Mouse (Mus musculus): ENCODE results near the gene Blvra. TPM values are rescaled to one million over a fixed set of nuclear protein-coding genes. Genes with fewer than 3 reads are reported as not detected.
"Not testable (repeated sequence)": the region's sequence is repeated elsewhere in the genome, so short reads cannot be mapped to it uniquely, and the experiment has no call there.

The Blvra gene
- polyA plus RNA-seq, 1 experiment from 2014 or later, result 33.0 TPM

DNA sequence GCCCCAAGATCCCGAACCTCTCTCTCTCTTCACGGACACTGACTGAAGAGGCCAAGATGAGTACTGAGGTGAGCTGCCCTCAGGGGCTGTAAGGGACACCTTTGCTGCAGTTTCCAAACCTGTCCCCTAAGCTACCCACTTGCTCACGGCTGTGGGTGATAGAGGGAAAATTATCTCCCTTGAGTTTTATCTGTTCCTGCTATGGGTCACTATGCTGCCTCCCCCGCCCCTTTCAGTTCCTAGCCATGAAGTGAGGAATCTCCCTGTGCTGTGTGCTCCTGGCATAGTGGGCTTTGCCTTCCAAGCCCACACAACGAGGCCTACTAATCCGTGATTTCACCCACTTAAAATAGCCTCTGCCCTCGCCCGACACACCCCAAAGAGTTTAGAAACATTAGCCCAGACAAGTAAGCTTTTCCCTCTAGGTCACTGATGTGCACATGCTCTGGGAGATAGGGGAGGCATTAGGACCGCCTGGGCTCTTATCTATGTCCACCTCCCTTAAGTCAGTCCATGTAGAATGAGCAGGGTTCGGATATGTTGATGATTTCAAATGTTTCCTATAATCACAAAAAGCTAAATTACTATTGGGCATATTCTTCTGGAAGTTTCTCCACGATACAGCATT, 10.2 kb downstream of the Blvra start:
- Histone ChIP-seq H3K4me1 (replicated peaks) (no peaks in the 10 kb centered on the region), H3K27me3 (no peaks in the 10 kb centered on the region), H3K4me3 (no peak overlapping the region), H3K4me2 (no peak overlapping the region), H3K9ac (no peak overlapping the region), H3K9me3 (no peaks in the 10 kb centered on the region), H3K27ac (replicated peaks) (no peak overlapping the region), H3K36me3 (peaks cover 5% of the 10 kb centered on the region; the same call in 1 of the 2 replicates)
- 92% methylated on average over 11 of the region's 11 CpGs for WGBS
- no peak for ATAC-seq (ENCODE audit: low FRiP score, low read depth)

DNA sequence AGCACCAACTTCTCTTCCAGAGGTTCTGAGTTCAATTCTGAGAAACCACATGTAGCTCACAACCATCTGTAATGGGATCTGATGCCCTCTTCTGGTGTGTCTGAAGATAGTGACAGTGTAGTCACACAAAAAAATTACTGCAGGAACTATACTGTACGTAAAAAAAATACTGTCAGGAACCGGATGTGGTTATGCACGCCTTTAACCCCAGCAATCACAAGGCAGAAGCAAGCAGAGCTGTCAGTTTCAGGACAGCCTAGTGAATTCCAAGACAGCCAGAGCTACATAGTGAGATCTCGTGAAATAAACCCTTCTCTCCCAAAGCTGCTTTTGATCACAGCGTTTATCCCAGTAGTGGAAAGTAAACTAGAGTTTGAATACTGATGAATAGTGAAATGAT, 15.8 kb downstream of the Blvra start:
- Histone ChIP-seq H3K4me1 (replicated peaks) (no peaks in the 10 kb centered on the region), H3K4me2 (no peak overlapping the region), H3K9me3 (no peaks in the 10 kb centered on the region), H3K36me3 (no peaks in the 10 kb centered on the region), H3K27ac (replicated peaks) (no peak overlapping the region), H3K4me3 (no peak overlapping the region), H3K9ac (no peak overlapping the region), H3K27me3 (no peaks in the 10 kb centered on the region)
- WGBS, result 93% methylated on average over 5 of the region's 5 CpGs
- ATAC-seq (ENCODE audit: low FRiP score, low read depth), result no peak

DNA sequence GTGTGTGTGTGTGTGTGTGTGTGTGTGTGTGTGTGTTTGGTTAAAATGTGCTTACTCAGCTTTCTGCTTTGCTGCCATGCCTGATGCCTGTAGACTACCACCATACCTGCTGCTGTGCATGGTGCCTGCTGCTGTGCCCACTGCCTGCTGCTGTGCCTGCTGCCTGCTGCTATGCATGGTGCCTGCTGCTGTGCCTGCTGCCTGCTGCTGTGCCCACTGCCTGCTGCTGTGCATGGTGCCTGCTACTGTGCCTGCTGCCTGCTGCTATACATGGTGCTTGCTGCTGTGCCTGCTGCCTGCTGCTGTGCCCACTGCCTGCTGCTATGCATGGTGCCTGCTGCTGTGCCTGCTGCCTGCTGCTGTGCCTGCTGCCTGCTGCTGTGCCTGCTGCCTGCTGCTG, 19.7 kb downstream of the Blvra start:
- H3K4me1 ChIP-seq (replicated peaks); H3K36me3 ChIP-seq; H3K4me2 ChIP-seq; H3K9ac ChIP-seq; ATAC-seq (ENCODE audit: low FRiP score, low read depth); H3K4me3 ChIP-seq; H3K9me3 ChIP-seq; H3K27me3 ChIP-seq; H3K27ac ChIP-seq (replicated peaks): not testable (repeated sequence)

DNA sequence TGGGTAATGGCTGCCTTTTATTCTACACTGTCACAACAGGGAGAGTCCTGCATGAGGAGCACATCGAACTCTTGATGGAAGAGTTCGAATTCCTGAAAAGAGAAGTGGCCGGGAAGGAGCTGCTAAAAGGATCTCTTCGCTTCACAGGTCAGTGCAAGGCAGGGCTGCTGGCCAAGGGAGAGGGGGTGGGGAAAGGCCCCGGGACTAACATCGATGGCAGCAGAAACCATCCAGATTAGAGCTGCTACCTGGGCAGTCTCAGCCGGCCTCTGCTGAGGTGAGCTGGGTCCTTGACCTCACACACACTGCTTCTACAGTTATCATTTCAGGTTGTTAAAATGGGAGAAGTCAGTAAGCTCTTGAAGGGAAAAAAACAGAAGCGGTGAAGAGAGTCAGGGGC, 21.5 kb downstream of the Blvra start:
- no peak for ATAC-seq (ENCODE audit: low FRiP score, low read depth)
- H3K4me1 ChIP-seq (replicated peaks), result no peaks in the 10 kb centered on the region
- no peaks in the 10 kb centered on the region for H3K36me3 ChIP-seq
- no peak overlapping the region for H3K27ac ChIP-seq (replicated peaks)
- H3K4me3 ChIP-seq, result no peak overlapping the region
- no peaks in the 10 kb centered on the region for H3K27me3 ChIP-seq
- WGBS, result 73% methylated on average over 8 of the region's 8 CpGs
- H3K9ac ChIP-seq, result no peak overlapping the region
- H3K4me2 ChIP-seq, result no peak overlapping the region
- H3K9me3 ChIP-seq, result no peaks in the 10 kb centered on the region

DNA sequence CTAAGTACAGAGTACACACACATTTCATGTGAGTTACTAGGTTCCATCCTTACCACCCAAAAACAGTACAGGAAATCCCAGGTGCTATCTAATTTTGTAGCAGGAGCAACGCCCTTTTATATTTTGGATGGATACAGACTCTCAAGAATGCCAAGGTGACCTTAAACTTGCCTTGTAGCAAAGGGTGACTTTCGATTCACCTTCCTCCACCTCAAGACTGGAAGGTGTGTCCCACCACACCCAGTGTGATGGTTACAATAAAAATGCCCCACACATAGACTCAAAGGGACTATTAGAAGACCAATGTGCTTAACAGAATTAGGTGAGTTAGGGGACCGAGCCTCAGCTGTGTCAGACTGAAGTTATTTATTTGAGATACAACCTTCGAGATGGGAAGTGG, 38.5 kb downstream of the Blvra start:
- no peaks in the 10 kb centered on the region; the same call in 1 of the 2 replicates for H3K36me3 ChIP-seq
- over 99% methylated on average over 4 of the region's 4 CpGs for WGBS
- no peak for ATAC-seq (ENCODE audit: low FRiP score, low read depth)
- H3K4me2 ChIP-seq, result no peak overlapping the region
- no peak overlapping the region for H3K4me3 ChIP-seq
- H3K4me1 ChIP-seq (replicated peaks), result no peaks in the 10 kb centered on the region
- H3K27me3 ChIP-seq, result no peaks in the 10 kb centered on the region
- no peaks in the 10 kb centered on the region for H3K9me3 ChIP-seq
- no peak overlapping the region for H3K9ac ChIP-seq
- no peak overlapping the region for H3K27ac ChIP-seq (replicated peaks)

DNA sequence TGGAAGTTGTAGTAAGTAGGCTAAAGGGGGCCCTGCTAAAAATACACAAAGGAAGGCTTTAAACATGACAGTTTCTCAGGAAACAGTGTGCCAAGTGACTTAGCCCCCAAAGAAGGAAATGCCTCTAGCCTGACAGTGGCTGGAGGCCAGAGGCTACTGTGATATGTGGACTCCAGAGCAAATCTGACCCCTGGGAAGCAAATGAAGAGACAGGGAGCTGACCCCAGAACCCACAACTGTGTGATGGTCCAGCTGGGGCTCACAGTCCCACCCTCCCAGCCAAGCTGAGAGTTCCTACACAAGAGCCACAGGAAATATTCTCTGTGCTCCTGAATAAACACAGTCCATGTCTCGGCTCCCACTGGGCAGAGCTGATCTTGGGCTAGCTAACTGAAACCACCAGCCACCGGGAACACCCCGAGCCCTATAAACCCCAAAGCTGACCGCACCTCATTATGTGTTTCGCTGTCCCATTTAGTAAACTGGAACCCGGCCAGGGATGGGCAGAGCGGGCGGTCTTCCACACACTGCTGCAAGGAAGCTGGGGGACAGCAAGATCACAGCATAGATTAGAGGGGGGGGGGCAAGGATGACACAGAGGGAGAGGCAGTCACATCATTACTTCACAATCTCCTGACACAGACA, 51.2 kb downstream of the Blvra start:
- no peak overlapping the region; the same call in 1 of the 2 replicates for H3K27ac ChIP-seq (replicated peaks)
- no peak overlapping the region for H3K4me2 ChIP-seq
- no peaks in the 10 kb centered on the region for H3K4me1 ChIP-seq (replicated peaks)
- WGBS, result 78% methylated on average over 8 of the region's 8 CpGs
- H3K9ac ChIP-seq, result no peak overlapping the region
- no peaks in the 10 kb centered on the region for H3K9me3 ChIP-seq
- ATAC-seq (ENCODE audit: low FRiP score, low read depth), result no peak
- H3K27me3 ChIP-seq, result no peaks in the 10 kb centered on the region
- H3K4me3 ChIP-seq, result no peak overlapping the region
- peaks cover 5% of the 10 kb centered on the region; the same call in 1 of the 2 replicates for H3K36me3 ChIP-seq

DNA sequence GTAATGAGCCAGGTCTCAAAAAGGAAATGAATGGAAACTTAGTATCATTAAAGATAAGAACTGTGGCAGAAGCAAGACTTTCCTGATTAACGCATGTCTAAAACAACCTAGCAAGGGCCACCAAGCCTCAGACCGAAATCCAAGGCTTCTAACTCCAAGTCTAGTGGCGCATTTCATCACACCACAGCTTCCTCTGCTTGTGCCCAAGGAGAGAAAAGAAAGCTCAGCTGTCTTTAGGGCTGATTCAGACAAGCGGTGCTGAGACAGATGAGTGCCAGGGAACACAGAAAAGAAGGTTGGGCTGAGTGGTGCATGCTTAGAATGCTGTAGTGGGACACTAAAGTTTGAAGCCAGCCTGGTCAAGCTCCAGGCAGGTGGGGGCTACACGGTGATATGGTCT, 58.5 kb downstream of the Blvra start:
- no peak overlapping the region for H3K27ac ChIP-seq (replicated peaks)
- no peaks in the 10 kb centered on the region for H3K27me3 ChIP-seq
- H3K36me3 ChIP-seq, result peaks cover 5% of the 10 kb centered on the region; the same call in 1 of the 2 replicates
- H3K4me3 ChIP-seq, result no peak overlapping the region
- no peak for ATAC-seq (ENCODE audit: low FRiP score, low read depth)
- no peak overlapping the region for H3K4me2 ChIP-seq
- H3K9ac ChIP-seq, result no peak overlapping the region
- WGBS, result 88% methylated on average over 5 of the region's 5 CpGs
- H3K4me1 ChIP-seq (replicated peaks), result peaks cover 13% of the 10 kb centered on the region
- H3K9me3 ChIP-seq, result no peaks in the 10 kb centered on the region

DNA sequence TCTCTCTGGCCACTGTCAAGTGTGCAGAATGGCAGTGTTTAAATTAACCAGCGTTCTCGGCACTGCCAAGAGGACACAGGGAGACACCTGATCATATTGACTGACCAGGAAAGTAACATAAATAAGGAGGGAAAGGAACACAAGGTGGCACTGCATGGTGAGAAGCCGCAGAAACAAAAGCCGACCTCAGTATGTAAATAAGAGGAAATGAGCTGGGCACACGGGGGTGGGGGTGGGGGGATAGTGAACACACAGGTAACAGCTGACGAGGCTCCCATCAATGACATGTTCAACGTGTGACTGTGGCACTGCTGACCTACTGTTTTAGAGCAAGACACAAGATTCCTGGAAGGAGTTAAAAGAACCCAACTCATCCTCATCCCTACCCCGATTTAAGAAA, 60.9 kb downstream of the Blvra start:
- H3K9me3 ChIP-seq, result no peaks in the 10 kb centered on the region
- 82% methylated on average over 8 of the region's 8 CpGs for WGBS
- no peaks in the 10 kb centered on the region for H3K36me3 ChIP-seq
- H3K27ac ChIP-seq (replicated peaks), result no peak overlapping the region
- ATAC-seq (ENCODE audit: low FRiP score, low read depth), result no peak
- no peak overlapping the region for H3K9ac ChIP-seq
- peaks cover 21% of the 10 kb centered on the region for H3K4me1 ChIP-seq (replicated peaks)
- no peaks in the 10 kb centered on the region for H3K27me3 ChIP-seq
- H3K4me3 ChIP-seq, result no peak overlapping the region
- H3K4me2 ChIP-seq, result no peak overlapping the region

DNA sequence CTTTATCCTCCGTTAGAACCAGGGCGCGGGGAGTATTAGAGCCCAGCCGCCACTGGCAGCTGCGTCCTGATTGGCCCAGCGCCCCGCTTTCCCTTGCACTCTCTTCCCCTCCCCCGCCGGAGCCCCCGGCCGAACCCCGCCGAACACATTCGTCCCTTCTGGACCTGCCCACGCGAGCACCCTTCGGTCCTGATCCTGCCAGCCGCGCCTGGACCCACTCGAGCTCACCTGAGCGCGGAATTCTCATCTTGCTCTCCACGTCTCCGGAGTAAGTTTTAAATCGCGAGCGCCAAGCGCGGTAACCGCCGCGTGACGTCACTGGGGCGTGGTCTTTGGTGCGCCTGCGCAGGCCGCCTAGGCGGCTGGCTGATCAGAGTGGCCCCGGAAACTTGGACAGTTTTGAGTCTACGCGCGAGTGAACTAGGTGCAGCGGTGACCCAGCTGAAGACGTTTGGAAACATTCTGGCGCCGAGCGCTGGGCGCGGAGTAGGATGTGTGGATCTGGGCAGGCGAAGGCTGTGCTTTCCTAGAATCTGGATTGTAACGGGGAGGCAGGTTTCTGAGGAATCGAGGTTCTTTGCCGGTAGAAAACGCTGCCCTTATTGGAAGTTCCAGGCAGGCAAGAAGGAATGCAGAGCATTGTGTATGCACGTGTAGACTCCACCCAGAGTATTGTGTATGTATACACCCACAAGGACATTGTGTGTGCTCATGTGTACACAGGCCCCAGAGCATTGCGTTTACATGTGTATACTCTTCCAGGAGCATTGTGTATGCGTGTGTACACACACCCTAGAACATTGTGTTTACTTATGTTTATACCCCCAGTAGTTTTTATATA, 63.4 kb downstream of the Blvra start, which contains the start of gene Ncaph:
Gene Ncaph (minus strand): TSS at position 334 of the 841 bp plus-strand sequence.
- H3K27me3 ChIP-seq, result no peaks in the 10 kb centered on the region
- H3K36me3 ChIP-seq, result no peaks in the 10 kb centered on the region
- H3K4me1 ChIP-seq (replicated peaks), result peaks cover 21% of the 10 kb centered on the region
- H3K4me2 ChIP-seq, result peak within 1 kb of the TSS; percentile 79
- peak within 1 kb of the TSS; percentile 71 for H3K9ac ChIP-seq
- peak; percentile 93 for ATAC-seq (ENCODE audit: low FRiP score, low read depth)
- WGBS, result 1% methylated on average over 57 of the region's 57 CpGs
- H3K9me3 ChIP-seq, result no peaks in the 10 kb centered on the region
- peak within 1 kb of the TSS; percentile 88 for H3K4me3 ChIP-seq
- peak within 1 kb of the TSS; percentile 86 for H3K27ac ChIP-seq (replicated peaks)

DNA sequence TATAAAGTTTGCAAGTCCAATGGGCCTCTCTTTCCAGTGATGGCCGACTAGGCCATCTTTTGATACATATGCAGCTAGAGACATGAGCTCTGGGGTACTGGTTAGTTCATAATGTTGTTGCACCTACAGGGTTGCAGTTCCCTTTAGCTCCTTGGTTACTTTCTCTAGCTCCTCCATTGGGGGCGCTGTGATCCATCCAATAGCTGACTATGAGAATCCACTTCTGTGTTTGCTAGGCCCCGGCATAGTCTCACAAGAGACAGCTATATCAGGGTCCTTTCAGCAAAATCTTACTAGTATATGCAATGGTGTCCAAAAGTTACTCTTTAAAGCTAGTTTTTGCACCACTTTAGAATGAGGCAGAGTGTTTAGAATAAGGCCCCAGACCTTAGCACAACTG, 64.8 kb downstream of the Blvra start:
- H3K4me2 ChIP-seq; H3K9me3 ChIP-seq; H3K27ac ChIP-seq (replicated peaks); ATAC-seq (ENCODE audit: low FRiP score, low read depth); H3K9ac ChIP-seq; H3K4me3 ChIP-seq; H3K36me3 ChIP-seq; H3K27me3 ChIP-seq: not testable (repeated sequence)
- peaks cover 21% of the 10 kb centered on the region for H3K4me1 ChIP-seq (replicated peaks)
- 37% methylated on average over 3 of the region's 3 CpGs for WGBS

DNA sequence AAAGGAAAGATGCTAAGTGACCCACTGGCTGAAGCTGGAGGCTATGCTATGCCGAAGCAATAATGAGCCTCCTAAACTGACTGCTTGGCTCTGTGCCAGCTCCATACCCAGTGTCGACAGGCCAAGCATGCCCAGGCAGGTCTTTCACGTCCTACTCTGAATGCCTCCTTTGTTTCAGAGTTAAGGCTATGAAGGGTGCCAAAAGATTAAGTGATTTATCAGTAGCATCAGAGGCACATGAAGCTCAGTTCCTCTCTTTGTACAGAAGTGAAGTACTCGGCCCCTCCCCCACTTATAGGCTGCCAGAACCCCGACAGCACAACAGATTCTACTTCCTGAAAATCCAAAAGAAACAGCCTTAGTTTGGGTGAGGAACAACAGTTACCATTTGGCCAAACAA, 66.5 kb downstream of the Blvra start:
- peak; percentile 37; the same call in 1 of the 2 replicates for ATAC-seq (ENCODE audit: low FRiP score, low read depth)
- H3K27me3 ChIP-seq, result no peaks in the 10 kb centered on the region
- peaks cover 20% of the 10 kb centered on the region for H3K4me1 ChIP-seq (replicated peaks)
- peak overlapping the region; percentile 35; the same call in 1 of the 2 replicates for H3K27ac ChIP-seq (replicated peaks)
- no peaks in the 10 kb centered on the region; the same call in 1 of the 2 replicates for H3K36me3 ChIP-seq
- no peaks in the 10 kb centered on the region for H3K9me3 ChIP-seq
- WGBS, result 15% methylated on average over 5 of the region's 5 CpGs
- H3K4me3 ChIP-seq, result no peak overlapping the region
- H3K9ac ChIP-seq, result no peak overlapping the region
- no peak overlapping the region for H3K4me2 ChIP-seq

DNA sequence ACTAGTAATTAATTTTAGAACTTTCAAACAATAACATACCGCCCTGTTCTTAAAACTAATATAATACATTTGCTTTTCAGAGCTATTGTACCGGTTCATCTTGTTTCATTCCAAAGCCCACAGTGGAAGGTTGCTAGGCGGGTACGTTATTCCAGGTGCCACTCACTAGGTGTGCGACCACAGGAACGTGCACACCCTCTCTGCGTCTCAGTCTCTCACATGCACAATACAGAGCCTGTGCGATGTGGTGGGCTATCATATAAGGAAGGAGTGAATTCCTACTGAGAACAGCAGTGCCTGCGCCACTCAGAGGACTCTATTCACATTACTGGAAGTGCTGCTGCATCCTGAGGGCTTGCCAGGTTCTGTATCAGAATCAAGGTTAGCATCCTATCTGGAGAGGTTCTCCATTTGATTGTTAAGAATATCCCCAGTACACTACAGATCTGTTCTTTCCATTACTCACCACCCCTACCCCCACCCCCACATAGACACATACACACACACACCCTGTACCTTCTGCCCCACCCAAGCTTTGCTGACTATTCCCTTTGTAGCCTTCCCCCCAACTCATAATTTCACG, 67.5 kb downstream of the Blvra start:
- Histone ChIP-seq H3K4me2 (no peak overlapping the region), H3K9me3 (no peaks in the 10 kb centered on the region), H3K27me3 (no peaks in the 10 kb centered on the region), H3K4me3 (no peak overlapping the region), H3K36me3 (no peaks in the 10 kb centered on the region; the same call in 1 of the 2 replicates), H3K9ac (no peak overlapping the region), H3K27ac (replicated peaks) (no peak overlapping the region; the same call in 1 of the 2 replicates), H3K4me1 (replicated peaks) (peaks cover 22% of the 10 kb centered on the region)
- ATAC-seq (ENCODE audit: low FRiP score, low read depth), result no peak
- WGBS, result 84% methylated on average over 10 of the region's 10 CpGs
